Mouse (Mus musculus) embryonic facial prominence, embryonic 15.5 days (tissue): ENCODE measurements around the gene Trim28. TPM values are rescaled to one million over a fixed set of nuclear protein-coding genes. Genes with fewer than 3 reads are reported as not detected.
A peak's percentile ranks its signal among the peaks of the same experiment; 100 is the strongest.

Experiments used
- ATAC-seq: fragments of 200-750 bp; cut with Nextera tagmentation; 2 replicates; pipeline ENCODE4 v1.8.0; 2017; ENCODE audit warnings: low read depth, moderate TSS enrichment; ENCODE audit not compliant: insufficient number of reproducible peaks, low FRiP score, low TSS enrichment
- H3K27ac ChIP-seq: fragments of 300-500 bp; sonication (generic); replicated peaks from 2 replicates; pipeline ENCODE4 v1.5.1; 2015; ENCODE audit warnings: mild to moderate bottlenecking, inconsistent platforms
- H3K27me3 ChIP-seq: fragments of 300-500 bp; sonication (generic); 2 replicates; pipeline ENCODE4 v1.6.1; 2015; ENCODE audit warnings: inconsistent platforms
- H3K36me3 ChIP-seq: fragments of 300-500 bp; sonication (generic); 2 replicates; pipeline ENCODE4 v1.6.1; 2015; ENCODE audit warnings: mild to moderate bottlenecking, inconsistent platforms
- H3K4me1 ChIP-seq: fragments of 300-500 bp; sonication (generic); 2 replicates; pipeline ENCODE4 v1.6.1; 2015; ENCODE audit warnings: inconsistent platforms
- H3K4me2 ChIP-seq: fragments of 300-500 bp; sonication (generic); replicated peaks from 2 replicates; pipeline ENCODE4 v1.6.1; 2015; ENCODE audit warnings: mild to moderate bottlenecking, inconsistent platforms
- H3K4me3 ChIP-seq: fragments of 300-500 bp; sonication (generic); replicated peaks from 2 replicates; pipeline ENCODE4 v1.5.1; 2015; ENCODE audit warnings: mild to moderate bottlenecking, inconsistent platforms
- H3K9ac ChIP-seq: fragments of 300-500 bp; sonication (generic); 2 replicates; pipeline ENCODE4 v1.6.1; 2015; ENCODE audit warnings: inconsistent platforms
- H3K9me3 ChIP-seq: fragments of 300-500 bp; sonication (generic); replicated peaks from 2 replicates; pipeline ENCODE4 v1.6.1; 2016; ENCODE audit warnings: inconsistent platforms
- WGBS: fragments of 180-500 bp; shearing (Covaris S2); methylation state at CpG from one replicate; pipeline ENCODE4 v1.1.7; 2015; 5-methylcytosine and 5-hydroxymethylcytosine counted together
- polyA plus RNA-seq: library from polyadenylated mRNA; unstranded; fragments of >200 nt; fragmentation: Nextera tagmentation; extraction: Ambion mirVana; gene quantifications from 2 replicates; pipeline ENCODE4 v1.2.1, GENCODE M21; 2015

The Trim28 gene
- polyA plus RNA-seq, 1 experiment from 2014 or later, result 279 TPM

GRCm38 (mm10) chr7:13001584-13001983 is 2.7 kb downstream of the Trim28 start:
- Histone ChIP-seq H3K4me3 (no peak overlapping the region), H3K36me3 (peaks cover 19% of the 10 kb centered on the region), H3K27ac (no peak overlapping the region), H3K9me3 (no peaks in the 10 kb centered on the region), H3K4me1 (no peaks in the 10 kb centered on the region), H3K4me2 (no peak overlapping the region), H3K27me3 (no peaks in the 10 kb centered on the region), H3K9ac (no peak overlapping the region)
- no peak for ATAC-seq
- 70% methylated on average over 1 of the region's 1 CpGs for WGBS

- Histone ChIP-seq H3K9me3 (no peaks in the 10 kb centered on the region), H3K4me3 (no peak overlapping the region), H3K9ac (no peak overlapping the region), H3K27me3 (no peaks in the 10 kb centered on the region), H3K27ac (no peak overlapping the region), H3K4me1 (peaks cover 15% of the 10 kb centered on the region), H3K4me2 (no peak overlapping the region), H3K36me3 (peaks cover 35% of the 10 kb centered on the region)
- 72% methylated on average over 5 of the region's 5 CpGs for WGBS
- no peak for ATAC-seq
Measured at GRCm38 (mm10) chr7:13003380-13003779, 4.5 kb downstream of the Trim28 start.

- H3K36me3 ChIP-seq, result peaks cover 35% of the 10 kb centered on the region
- WGBS, result 88% methylated on average over 17 of the region's 17 CpGs
- H3K4me2 ChIP-seq, result no peak overlapping the region
- no peak overlapping the region for H3K9ac ChIP-seq
- no peak for ATAC-seq
- H3K27ac ChIP-seq, result no peak overlapping the region
- peaks cover 30% of the 10 kb centered on the region for H3K4me1 ChIP-seq
- no peaks in the 10 kb centered on the region for H3K27me3 ChIP-seq
- no peak overlapping the region for H3K4me3 ChIP-seq
- H3K9me3 ChIP-seq, result no peaks in the 10 kb centered on the region
Measured at GRCm38 (mm10) chr7:13006011-13006410, 7.1 kb downstream of the Trim28 start.

GRCm38 (mm10) chr7:13006531-13006930 is 7.6 kb downstream of the Trim28 start:
- no peak overlapping the region for H3K9ac ChIP-seq
- WGBS, result 85% methylated on average over 10 of the region's 10 CpGs
- H3K4me1 ChIP-seq, result peaks cover 30% of the 10 kb centered on the region
- no peak overlapping the region for H3K27ac ChIP-seq
- H3K4me2 ChIP-seq, result no peak overlapping the region
- no peak overlapping the region for H3K4me3 ChIP-seq
- no peaks in the 10 kb centered on the region for H3K27me3 ChIP-seq
- no peaks in the 10 kb centered on the region for H3K9me3 ChIP-seq
- peaks cover 35% of the 10 kb centered on the region for H3K36me3 ChIP-seq
- no peak for ATAC-seq

GRCm38 (mm10) chr7:13007341-13008092 is 8.6 kb downstream of the Trim28 start:
- Histone ChIP-seq H3K27ac (no peak overlapping the region), H3K36me3 (peaks cover 35% of the 10 kb centered on the region), H3K4me3 (no peak overlapping the region), H3K27me3 (no peaks in the 10 kb centered on the region), H3K4me1 (peaks cover 30% of the 10 kb centered on the region), H3K4me2 (no peak overlapping the region), H3K9ac (0 out of 2 replicates have a peak overlapping the region, but pooled peaks have one; percentile 12), H3K9me3 (no peaks in the 10 kb centered on the region)
- no peak for ATAC-seq
- WGBS, result 53% methylated on average over 57 of the region's 57 CpGs

- no peaks in the 10 kb centered on the region for H3K27me3 ChIP-seq
- H3K4me1 ChIP-seq, result peaks cover 30% of the 10 kb centered on the region
- peak; percentile 89 for ATAC-seq
- H3K4me3 ChIP-seq, result peak overlapping the region; percentile 81
- peak overlapping the region; percentile 71 for H3K4me2 ChIP-seq
- WGBS, result under 1% methylated on average over 42 of the region's 42 CpGs
- H3K9me3 ChIP-seq, result no peaks in the 10 kb centered on the region
- H3K36me3 ChIP-seq, result peaks cover 35% of the 10 kb centered on the region
- peak overlapping the region; percentile 86 for H3K9ac ChIP-seq
- H3K27ac ChIP-seq, result peak overlapping the region; percentile 98
Measured at GRCm38 (mm10) chr7:13009143-13010004, 10.5 kb downstream of the Trim28 start.

- Histone ChIP-seq H3K4me1 (peaks cover 30% of the 10 kb centered on the region), H3K9me3 (no peaks in the 10 kb centered on the region), H3K9ac (peak within 1 kb of the TSS; percentile 86), H3K36me3 (peaks cover 28% of the 10 kb centered on the region), H3K27ac (peak within 1 kb of the TSS; percentile 98), H3K4me3 (peak within 1 kb of the TSS; percentile 81), H3K27me3 (no peaks in the 10 kb centered on the region), H3K4me2 (peak within 1 kb of the TSS; percentile 71)
- 19% methylated on average over 26 of the region's 26 CpGs for WGBS
- ATAC-seq, result no peak
Measured at GRCm38 (mm10) chr7:13010005-13010908, 11.3 kb downstream of the Trim28 start, which contains the start of gene Zbtb45. Gene Zbtb45 (minus strand): TSS chr7:13010034.

- Histone ChIP-seq H3K36me3 (no peaks in the 10 kb centered on the region), H3K9me3 (no peaks in the 10 kb centered on the region), H3K27ac (no peak overlapping the region), H3K4me2 (no peak overlapping the region), H3K27me3 (no peaks in the 10 kb centered on the region), H3K9ac (no peak overlapping the region), H3K4me3 (no peak overlapping the region), H3K4me1 (peaks cover 12% of the 10 kb centered on the region)
- WGBS, result 57% methylated on average over 4 of the region's 4 CpGs
- no peak for ATAC-seq
Measured at GRCm38 (mm10) chr7:13013671-13014070, 14.8 kb downstream of the Trim28 start.

GRCm38 (mm10) chr7:13014275-13014839 is 15.4 kb downstream of the Trim28 start:
- Histone ChIP-seq H3K4me2 (no peak overlapping the region), H3K9ac (no peak overlapping the region), H3K27ac (no peak overlapping the region), H3K4me3 (no peak overlapping the region), H3K36me3 (no peaks in the 10 kb centered on the region), H3K27me3 (no peaks in the 10 kb centered on the region), H3K9me3 (no peaks in the 10 kb centered on the region), H3K4me1 (peaks cover 5% of the 10 kb centered on the region)
- 29% methylated on average over 6 of the region's 6 CpGs for WGBS
- ATAC-seq, result no peak

GRCm38 (mm10) chr7:13015217-13015616 is 16.3 kb downstream of the Trim28 start:
- no peaks in the 10 kb centered on the region for H3K36me3 ChIP-seq
- 72% methylated on average over 1 of the region's 1 CpGs for WGBS
- no peak for ATAC-seq

More at GRCm38 (mm10) chr7:13015217-13015616, 16.3 kb downstream of the Trim28 start:
- Histone ChIP-seq H3K4me2 (no peak overlapping the region), H3K4me1 (peaks cover 4% of the 10 kb centered on the region), H3K9me3 (no peaks in the 10 kb centered on the region), H3K27me3 (no peaks in the 10 kb centered on the region), H3K27ac (no peak overlapping the region), H3K9ac (no peak overlapping the region), H3K4me3 (no peak overlapping the region)
